Mouse (Mus musculus) lung, postnatal 10 days (tissue): ENCODE results near the gene Rpl41.
"Not testable (repeated sequence)": the region's sequence is repeated elsewhere in the genome, so short reads cannot be mapped to it uniquely, and the experiment has no call there.

Experiments used
- DNase-seq: peaks from one replicate; pipeline ENCODE4 v3.0.0; 2021

The Rpl41 gene

DNA sequence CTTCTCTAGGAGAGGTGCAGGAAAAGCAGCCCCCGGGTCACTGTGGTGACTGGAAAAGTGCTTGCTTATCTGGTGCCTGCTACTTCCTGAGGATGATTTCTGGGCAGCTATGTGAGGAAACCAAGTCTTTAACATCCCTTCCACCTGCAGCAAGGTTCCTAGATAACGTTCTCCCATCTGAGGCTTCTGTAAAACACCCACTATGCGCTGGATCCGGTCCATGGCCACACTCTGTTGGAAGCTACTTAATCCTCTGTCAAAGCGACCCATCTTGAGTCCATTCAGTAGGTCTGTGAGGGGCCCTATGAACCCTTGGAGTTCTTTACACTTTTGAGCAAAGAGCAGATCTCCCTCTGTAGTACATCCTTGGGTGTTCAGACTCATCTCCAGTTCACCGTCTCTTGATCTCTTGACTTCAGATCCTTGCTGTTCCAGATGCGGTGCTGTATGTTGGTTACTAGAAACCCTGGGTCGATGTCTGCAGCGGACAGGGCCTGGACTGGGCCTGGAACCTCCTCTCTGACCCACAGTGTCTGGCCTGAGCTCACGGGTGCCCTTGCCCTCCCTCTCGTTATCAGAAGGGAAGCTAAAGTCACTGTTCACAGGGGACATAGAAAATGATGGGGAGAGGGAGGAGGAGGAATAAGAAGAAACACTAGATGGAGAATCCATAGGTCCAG lies 1.2 kb upstream of the Rpl41 start:
- DNase-seq: not testable (repeated sequence)

DNA sequence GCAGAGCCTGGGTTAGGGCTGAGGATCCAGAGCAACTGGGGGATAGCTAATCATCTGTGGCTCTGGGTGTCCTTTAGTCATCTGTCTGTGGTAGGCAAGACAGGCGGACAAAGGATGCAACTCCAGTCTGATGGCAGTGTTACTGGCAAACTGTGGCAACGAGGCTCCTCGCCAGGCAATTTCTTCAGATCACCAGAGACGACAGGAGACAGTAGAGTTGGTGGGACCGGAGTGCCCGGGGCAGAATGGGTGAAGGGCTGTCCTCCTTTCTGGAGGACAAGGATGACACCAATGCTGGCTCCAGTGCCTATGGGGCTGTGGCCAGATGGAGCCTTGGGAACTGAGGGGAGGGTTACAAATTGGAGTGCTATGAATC lies 565 bp upstream of the Rpl41 start:
- DNase-seq: peak; percentile 13

DNA sequence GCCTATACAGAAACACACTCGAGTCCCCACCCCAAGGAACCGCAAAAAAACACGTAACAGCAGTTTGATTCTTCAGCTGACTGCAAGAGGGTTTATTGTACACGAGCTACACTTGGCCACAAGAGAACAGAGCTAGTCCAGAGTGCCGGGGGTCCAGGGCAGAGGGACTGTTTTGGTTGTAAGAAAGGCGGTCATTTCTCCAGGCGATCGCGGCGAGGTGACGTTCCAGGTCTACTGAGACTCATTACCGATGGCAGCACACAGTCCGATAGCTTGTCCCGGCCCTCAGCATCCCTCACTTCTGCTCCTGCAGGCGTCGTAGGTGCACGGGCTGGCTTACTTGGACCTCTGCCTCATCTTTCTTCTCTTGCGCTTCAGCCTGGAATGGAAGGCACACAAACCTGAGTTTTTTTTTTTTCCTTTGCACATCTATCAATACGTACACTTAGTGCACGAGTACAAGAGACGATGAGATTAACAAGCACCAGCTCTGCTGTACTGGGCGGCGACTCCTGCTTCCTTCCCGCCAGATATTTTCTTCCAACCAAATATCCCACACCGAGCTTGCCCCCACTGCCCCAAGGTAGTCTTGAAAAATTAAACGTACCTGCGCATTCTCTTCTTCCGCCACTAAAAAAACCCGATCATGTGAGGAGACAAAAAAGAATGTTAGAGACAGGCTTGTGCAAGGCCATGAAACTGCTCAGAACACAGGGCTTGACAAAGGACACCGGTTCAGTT lies 884 bp downstream of the Rpl41 start:
- peak; percentile 29 for DNase-seq

DNA sequence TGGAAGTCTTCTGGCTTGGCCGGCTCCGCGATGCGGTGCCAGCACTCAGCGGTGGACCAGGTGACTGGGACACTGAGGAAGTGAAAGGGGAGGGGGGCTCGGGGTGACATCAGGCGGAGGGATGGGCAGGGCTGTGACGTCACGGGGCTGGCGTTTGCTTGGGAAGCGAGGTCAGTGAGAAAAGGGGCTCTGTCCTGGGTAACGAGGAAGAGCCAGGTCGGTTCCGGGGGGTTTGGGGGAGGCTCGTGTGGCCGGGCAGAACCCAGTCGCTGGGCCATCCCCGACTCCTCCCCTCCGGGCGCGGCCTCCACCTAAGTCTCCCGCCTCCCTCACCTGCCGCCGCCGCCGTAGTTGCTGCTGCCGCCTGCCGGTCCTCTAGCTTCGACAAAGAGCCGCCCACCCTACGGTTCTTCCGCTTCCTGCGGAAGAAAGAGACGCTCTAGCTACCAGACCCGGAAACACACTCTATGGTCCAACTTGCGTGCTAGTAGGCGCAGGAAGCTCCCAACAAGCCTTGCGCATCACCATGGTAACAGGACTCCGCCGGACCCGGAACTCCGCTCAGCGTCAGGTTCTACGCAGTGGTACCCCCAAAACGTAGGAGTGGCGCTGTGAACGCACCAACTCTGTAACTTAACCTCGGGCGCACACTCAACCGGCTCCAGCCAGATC lies 1.6 kb downstream of the Rpl41 start, which contains the start of gene Zc3h10:
TSS of gene Zc3h10 (minus strand) at position 414 of the 672 bp plus-strand sequence.
- DNase-seq: peak; percentile 97

DNA sequence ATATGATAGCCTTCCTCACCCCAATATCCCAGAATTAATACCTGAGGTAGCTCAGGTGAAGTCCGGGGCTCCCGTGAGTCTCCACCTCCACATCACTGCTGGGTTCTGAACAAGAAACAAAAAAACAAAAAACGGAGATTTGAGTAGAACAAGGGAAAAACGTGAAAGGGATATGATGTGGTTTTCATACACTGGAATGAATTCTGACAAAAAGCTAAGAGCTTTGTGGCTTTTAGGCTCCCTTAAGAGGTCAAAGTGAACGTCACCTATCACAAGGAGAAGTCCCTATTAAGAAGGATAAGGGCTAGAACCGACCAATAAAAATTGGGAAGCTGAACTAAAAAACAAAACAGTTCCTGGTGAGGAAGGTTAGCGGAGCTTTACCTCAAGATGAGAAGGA lies 2.3 kb downstream of the Rpl41 start:
- no peak for DNase-seq

DNA sequence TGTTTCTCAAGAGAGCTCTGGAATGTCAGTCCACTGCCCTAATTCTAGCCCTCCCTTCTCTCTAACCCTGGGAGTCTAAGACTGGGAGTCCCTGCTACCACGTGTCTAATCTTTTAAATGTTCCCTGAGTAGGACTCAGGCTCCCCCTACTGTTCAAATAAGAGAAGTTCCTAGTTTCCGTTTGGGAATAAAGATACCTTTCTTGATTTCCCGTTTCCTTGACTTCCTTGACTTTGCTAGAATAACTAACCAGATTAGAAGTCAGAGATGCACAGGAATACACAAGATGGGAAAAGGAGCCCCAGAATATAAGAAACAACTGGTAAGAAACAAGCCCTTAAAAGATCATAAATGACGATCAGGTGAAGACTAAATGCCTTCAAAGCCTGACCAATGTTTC lies 2.7 kb downstream of the Rpl41 start:
- DNase-seq: peak; percentile 59

DNA sequence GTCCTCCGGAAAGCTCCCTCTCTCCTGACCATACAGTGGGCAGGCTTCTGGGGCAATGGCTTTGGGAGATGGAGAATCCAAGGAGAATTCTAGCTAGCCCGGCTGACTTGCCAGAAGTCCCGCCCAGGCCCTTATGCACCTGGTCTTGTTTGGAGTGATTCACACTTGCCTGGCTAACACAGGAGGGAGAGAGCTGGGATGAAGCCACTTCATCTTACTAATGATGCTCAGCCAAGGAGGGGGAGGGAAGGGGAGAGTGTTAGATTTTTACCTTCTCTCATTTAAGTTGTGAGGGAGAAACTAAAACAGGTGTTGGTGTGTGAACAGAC lies 3.6 kb downstream of the Rpl41 start:
- no peak for DNase-seq

DNA sequence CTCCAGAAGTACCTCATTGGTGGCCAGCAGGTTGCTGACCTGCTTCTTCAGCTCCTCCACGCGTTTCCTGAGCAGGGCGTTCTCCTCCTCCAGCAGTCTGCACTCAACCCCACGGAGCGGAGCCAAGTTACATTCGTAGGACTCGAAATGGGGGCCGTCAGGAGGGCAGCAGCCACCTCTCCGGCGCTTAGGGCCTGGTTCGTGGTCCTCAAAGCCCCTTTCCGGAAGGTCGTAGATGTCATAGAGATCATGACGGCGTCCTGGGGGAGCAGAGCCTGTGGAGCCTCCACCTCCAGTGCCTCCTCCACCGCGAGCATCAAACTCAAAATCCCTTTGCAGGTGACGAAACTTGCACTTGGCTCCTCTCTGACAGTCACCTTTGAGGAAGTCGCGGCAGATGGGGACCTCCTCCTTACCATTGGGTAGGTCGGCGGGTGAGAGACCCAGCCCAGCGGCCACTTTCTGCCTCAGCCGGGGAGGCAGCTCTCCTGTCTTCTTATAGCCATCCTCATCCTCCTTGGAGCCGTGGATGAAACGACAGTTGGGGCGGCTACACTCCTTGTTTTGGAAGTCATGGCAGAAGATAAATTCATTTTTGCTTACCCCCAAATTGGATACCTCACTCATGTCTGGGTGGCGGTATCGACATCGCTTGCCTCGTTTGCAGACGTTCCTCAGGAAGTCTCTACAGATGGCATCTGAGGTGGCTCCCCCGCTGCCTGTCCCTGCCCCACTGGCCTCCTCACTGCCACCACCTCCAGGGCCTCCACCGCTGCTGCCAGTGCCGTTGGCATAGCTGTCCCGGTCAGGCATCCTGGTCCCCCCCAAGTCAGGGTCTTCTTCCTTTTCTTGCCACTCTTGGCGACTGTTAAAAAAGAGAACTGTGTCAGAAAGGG lies 4.2 kb downstream of the Rpl41 start:
- no peak for DNase-seq

DNA sequence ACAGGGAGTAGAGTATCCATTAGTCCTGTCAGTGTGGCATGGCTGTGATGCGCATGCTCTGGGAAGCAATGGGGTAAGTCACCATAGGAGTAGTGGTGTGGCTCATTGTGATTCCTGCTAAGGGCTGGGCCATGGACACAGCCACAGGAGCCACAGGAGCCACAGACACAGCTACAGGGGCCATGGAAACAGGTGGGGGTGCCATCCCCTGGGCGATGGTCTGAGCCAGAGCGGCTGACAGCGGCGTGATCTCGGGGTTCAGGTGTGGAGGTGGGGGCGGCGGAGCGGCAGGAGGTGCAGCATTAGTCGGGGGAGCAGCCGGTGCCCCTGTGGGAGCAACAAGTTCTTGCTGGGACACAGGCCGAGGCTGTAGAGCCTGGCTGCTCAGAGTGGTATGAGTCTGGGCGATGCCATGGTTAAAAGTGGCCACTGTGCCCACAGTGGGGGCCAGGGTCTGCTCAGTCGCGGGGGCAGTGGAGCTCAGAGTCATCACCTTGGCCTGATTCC lies 4.9 kb downstream of the Rpl41 start:
- no peak for DNase-seq

DNA sequence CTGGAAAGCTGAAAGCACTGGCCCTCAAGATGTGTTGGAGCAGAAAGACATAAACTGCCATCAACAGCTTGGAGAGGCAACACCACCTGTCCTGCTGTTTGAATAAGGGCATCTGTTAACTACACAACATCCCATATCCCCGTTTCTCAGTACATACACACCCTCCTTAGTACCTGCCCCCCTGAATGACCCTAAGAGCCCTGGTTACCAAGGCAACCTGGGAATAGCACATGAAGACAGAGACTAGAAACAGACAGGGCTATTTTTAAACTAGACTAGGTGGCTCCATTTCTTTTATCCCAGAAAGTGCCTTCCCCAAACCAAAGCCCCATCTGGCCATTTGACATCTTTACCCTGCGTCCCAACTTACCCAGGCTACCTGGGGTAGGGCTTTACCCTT lies 6.0 kb downstream of the Rpl41 start:
- no peak for DNase-seq

DNA sequence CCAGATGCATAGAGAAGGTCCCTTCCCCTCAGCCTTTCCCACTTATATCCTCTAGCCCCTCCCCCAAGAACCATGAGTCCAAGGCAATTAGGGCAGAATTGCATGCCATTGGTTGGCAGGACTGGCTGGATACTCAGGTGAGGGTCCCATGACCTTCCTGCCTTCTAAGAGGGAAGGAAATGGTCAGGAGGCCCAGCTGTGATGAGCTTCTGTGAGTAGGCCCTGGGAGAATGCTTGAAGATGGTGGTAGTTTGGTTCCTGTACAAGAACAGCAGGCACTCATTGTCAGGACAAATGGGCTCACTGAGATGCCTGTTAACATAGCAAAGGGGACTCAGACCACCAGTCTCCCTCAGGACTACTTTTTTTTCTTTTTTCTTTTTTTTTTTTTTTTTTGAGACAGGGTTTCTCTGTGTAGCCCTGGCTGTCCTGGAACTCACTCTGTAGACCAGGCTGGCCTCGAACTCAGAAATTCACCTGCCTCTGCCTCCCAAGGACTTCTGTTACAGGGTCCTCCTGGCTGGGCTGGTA lies 10.7 kb downstream of the Rpl41 start:
- no peak for DNase-seq

DNA sequence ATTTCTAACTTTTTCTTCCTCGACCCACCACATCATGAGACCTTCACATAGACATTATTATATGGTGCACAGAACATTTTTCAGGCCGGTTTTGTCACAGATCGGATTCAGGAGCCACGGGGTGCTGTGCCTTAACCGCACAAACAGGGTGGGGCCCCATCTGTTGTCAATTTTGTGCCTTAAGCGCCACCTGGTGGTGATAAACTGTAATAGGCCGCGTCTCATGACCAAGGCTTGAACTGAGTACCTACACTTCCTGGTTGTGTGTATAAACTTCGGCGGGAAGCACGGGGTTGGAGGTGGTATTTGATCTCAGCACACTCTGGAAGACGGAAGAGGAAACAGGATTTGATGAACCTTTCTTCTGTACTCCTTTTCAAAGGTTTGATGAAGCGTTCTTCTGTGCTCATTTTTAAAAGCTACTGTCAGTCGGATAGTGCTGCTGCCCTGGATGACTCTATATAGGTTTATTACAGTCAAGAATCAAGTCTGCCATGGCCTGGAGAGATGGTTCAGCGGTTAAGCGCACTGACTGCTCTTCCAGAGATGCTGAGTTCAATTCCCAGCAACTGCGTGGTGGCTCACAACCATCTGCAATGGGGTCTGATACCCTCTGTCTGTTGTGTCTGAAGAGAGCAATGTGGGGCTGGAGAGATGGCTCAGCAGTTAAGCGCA lies 12.7 kb downstream of the Rpl41 start:
- DNase-seq: peak; percentile 95

DNA sequence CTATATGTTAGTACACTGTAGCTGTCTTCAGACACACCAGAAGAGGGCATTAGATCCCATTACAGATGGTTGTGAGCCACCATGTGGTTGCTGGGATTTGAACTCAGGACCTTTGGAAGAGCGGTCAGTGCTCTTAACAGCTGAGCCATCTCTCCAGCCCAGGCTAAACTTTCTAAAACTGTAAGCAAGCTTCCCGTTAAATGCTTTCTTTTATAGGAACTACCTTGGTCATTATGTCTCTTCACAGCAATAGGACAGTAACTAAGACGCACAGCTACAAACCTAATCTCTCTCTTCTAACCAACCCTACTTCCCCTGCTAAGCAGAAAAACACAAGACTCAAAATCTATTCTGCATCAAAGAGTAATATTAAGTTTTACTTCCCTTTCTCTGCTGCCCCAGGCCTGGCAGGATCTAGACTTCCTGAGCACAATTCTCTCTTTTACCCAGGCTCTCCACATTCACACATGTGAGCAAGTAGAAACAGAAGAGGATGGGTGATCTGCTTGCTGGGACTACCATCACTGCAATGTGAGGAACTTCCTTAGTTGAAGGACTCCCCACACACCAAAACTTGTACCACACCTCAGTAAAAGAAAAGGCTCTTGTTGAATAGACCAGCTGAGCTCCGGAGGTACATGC lies 13.4 kb downstream of the Rpl41 start:
- DNase-seq: peak; percentile 14

DNA sequence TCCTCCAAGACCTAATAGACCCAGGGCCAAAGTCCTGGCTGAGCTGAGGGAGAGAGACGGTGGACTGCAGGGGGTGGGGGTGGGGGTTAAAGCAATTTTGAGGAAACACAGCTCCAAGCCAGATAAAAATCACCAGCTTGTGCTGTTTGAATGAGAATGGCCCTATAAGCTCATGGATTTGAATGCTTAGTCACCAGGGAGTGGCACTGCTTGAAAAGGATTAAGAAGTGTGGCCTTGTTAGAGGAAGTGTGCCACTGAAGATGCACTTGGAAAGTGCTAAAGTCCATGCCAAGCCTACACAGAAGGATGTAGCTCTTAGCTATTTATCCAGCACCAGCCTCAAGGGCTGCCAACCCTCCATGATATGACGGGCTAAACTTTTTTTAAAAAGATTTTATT lies 13.9 kb downstream of the Rpl41 start:
- no peak for DNase-seq

DNA sequence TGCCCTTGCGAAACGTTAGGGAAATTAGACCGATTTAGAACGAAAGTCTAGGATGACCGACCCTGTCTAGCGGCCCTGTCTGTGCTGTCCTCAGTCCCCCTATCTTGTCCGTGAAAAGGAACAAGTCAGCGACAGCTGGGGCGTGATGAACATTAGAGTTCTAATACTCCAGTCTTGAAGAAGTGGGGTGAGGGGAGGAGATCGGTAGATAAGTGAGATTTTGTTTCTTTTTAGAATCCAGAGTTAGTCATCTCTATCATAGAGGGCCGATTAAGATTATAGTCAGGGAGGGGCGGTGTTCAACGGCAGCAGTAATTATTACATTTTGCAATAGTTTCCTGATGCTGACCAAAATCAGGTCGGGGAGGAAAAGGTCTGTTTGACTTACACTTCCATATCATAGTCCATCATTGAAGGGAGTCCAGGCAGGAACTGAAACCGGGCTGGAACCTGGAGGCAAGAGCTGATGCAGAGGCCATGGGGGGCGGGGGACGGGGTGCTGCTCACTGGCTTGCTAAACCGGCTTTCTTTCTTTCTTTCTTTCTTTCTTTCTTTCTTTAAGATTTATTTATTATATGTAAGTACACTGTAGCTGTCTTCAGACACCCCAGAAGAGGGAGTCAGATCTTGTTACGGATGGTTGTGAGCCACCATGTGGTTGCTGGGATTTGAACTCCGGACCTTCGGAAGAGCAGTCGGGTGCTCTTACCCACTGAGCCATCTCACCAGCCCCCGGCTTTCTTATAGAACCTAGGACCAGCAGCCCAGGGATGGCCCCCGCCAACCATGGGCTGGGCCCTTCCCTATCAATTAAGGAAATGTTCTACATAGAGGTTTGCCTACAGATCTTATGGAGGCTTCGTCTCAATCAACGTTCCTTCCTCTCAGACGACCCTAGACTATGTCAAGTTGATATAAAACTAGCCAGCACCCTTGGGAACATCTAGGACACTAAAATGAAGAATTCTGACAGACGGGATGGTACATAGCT lies 22.4 kb downstream of the Rpl41 start:
- DNase-seq: no peak

DNA sequence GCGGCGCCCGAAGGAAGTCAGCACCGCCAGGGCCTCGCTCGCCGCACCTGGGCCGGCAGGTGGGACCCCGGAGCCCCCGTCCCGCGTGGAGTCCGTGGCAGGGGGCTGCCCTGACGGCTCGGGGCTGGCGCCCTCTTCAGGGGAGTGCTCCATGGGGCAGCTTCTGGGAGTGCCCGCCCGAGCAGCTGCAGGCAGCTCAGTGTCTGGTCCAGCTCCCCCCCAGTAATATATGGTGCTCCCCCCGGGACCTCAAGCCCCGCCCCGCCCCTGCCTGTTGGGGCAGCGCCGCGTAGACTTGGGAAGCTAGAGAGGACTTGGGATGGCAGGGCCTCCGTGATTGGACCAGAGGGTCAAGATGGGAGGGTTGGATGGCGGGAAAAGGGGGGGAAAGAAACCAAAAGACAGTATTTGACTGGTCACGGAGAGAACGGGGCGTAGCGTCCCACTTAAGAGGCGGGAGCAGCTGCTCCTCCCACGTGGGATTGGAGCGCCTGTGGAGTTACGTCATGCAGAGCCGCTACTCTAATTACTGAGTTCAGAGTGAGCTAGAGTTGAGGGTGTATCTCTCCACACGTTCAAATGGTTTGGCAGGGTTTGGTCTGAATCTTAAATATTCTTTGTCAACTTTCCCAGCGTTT lies 23.3 kb downstream of the Rpl41 start, which contains the start of gene Esyt1:
TSS of gene Esyt1 (minus strand) at position 201 of the 638 bp plus-strand sequence.
- peak; percentile 98 for DNase-seq

DNA sequence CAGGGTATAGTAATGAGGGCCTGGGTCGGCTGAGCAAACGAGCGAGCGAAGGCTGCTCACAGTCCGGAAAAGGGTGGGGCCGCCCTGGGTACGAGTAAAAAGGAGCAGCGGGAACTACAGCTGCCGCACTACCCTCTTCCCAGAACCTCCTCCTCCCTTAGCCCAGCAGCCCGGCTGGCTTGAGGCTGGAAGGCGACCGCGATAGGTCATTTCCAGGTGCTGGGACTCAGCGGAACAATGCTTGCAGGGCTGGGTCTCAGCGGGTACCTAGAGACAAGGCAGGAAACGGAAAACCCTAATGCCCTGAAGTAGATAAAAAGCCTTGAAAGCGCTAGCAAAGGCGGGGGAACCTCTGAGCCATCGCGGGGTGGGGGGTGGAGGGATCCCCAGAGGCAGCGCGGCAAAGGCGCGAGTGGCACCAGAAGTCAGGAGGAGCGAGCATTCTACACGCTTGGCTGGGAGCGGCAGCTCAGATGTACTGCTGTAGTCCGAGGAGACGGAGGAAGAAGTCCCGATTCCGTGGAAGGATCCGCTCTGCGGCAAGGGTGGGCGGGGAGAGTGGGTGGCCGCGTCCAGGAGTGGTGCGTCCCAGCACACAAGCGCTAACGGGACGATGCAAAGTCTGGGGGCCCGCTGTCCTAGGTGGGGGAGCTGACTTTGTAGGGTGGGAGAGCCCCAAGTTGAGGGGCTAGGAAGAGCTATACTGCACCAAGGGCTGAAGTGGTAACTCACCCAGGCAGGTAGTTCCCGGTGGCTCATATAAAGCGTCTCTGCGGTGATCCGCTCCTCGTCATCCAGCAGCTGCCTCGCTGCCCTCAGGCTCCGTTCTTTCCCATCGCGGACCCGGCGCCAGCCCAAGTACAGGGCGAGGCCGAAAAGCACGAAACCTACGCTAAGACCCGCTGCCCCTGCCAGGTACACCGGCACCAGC lies 24.1 kb downstream of the Rpl41 start:
- DNase-seq: peak; percentile 80

DNA sequence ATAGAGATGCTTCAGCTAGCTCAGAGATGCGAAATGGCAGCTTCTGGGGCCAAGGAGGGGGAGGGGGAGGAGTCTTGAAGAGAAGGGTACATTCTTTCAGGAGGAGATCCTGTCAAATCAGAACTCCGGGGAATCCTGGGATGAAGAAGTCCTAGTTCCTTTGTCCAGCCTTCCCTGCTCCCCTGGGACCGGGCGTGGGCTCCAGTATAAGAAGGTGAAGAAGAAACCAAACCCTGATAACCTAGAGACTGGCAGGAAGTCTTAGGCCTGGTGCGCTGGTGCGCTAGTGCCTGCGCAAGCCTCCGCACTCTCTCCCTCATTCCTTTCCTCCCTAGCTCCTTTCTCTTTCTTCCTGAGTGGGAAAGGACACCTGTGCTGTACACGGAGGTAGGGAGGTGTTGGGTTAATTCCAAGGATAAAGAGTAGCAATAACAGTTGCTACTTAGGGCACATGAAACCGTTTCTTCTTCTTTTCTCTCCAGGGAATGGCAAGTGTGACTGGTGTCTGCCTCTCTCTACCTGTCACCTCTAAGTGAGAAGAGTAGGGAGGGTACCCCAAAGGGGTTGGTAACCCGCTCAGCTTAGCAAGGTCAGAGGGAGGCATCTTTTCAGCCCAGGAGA lies 24.9 kb downstream of the Rpl41 start:
- peak; percentile 39 for DNase-seq
